Mouse (Mus musculus) liver, postnatal 0 days (tissue): ENCODE measurements around the gene Zfp366.

Source experiments
- CTCF ChIP-seq: sonication (generic); IDR thresholded peaks from 2 replicates; pipeline ENCODE4 v1.5.1; 2016; ENCODE audit warnings: antibody characterized with exemption, low read depth
- EP300 ChIP-seq: IDR thresholded peaks from 2 replicates; pipeline ENCODE4 v1.6.1; 2016; ENCODE audit warnings: antibody characterized with exemption, low read depth, mild to moderate bottlenecking

- TF ChIP-seq CTCF (no peak), EP300 (no peak)
Observed at GRCm38 (mm10) chr13:99222476-99222875, 37.9 kb downstream of the Zfp366 start.
